Mouse (Mus musculus): ENCODE measurements around the gene Tead4. TPM values are rescaled to one million over a fixed set of nuclear protein-coding genes. Genes with fewer than 3 reads are reported as not detected.
A peak's percentile ranks its signal among the peaks of the same experiment; 100 is the strongest.

Gene Tead4
- polyA plus RNA-seq, 1 experiment from 2014 or later, result 3.4 TPM

- H3K27me3 ChIP-seq (replicated peaks), result no peaks in the 10 kb centered on the region
- H3K4me2 ChIP-seq, result peak overlapping the region; percentile 98
- H3K9me3 ChIP-seq, result no peaks in the 10 kb centered on the region
- 1% methylated on average over 54 of the region's 54 CpGs for WGBS
- no peaks in the 10 kb centered on the region for H3K36me3 ChIP-seq
- peak overlapping the region; percentile 84 for H3K27ac ChIP-seq (replicated peaks)
- H3K9ac ChIP-seq, result peak overlapping the region; percentile 82
- ATAC-seq (ENCODE audit: extremely low read depth, insufficient number of reproducible peaks, low FRiP score, low TSS enrichment), result peak; percentile 98
- peaks cover 9% of the 10 kb centered on the region for H3K4me1 ChIP-seq
- H3K4me3 ChIP-seq, result peak overlapping the region; percentile 68
Observed at GRCm38 (mm10) chr6:128200116-128200846, 100.3 kb downstream of the Tead4 start.

DNA sequence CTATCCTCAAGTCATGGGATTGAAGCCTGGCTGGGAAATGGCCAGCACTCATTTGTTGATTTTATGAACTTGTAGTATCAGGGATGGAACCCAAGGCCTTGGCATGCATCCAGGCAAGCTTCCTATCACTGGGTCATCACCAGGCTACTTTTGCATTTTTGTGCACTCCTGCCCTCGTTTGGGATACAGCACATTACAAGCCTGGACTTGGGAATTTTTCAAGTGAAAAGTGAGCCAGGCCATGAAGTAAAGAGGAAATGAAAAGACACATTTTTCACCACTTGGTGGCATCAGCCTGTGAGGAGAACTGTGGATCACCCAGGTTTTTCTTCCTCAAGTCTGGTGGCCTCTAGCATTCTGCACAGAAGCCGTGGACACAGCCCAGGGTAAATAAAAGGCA is 117.1 kb downstream of the Tead4 start:
- ATAC-seq (ENCODE audit: extremely low read depth, insufficient number of reproducible peaks, low FRiP score, low TSS enrichment), result no peak
- H3K9ac ChIP-seq, result no peak overlapping the region
- 35% methylated on average over 2 of the region's 2 CpGs for WGBS
- no peak overlapping the region for H3K4me3 ChIP-seq
- H3K4me2 ChIP-seq, result no peak overlapping the region
- peaks cover 9% of the 10 kb centered on the region for H3K4me1 ChIP-seq
- no peak overlapping the region for H3K27ac ChIP-seq (replicated peaks)
- no peaks in the 10 kb centered on the region for H3K36me3 ChIP-seq
- no peaks in the 10 kb centered on the region for H3K9me3 ChIP-seq
- no peaks in the 10 kb centered on the region for H3K27me3 ChIP-seq (replicated peaks)

GRCm38 (mm10) chr6:128181176-128181575 is 119.4 kb downstream of the Tead4 start:
- no peaks in the 10 kb centered on the region for H3K27me3 ChIP-seq (replicated peaks)
- H3K36me3 ChIP-seq, result no peaks in the 10 kb centered on the region
- 57% methylated on average over 5 of the region's 5 CpGs for WGBS
- 0 out of 2 replicates have a peak overlapping the region, but pooled peaks have one; percentile 5 for H3K27ac ChIP-seq (replicated peaks)
- no peak overlapping the region for H3K4me3 ChIP-seq
- ATAC-seq (ENCODE audit: extremely low read depth, insufficient number of reproducible peaks, low FRiP score, low TSS enrichment), result no peak
- peaks cover 9% of the 10 kb centered on the region for H3K4me1 ChIP-seq
- H3K4me2 ChIP-seq, result no peak overlapping the region
- no peaks in the 10 kb centered on the region for H3K9me3 ChIP-seq
- peak overlapping the region; percentile 59; the same call in 1 of the 2 replicates for H3K9ac ChIP-seq

DNA sequence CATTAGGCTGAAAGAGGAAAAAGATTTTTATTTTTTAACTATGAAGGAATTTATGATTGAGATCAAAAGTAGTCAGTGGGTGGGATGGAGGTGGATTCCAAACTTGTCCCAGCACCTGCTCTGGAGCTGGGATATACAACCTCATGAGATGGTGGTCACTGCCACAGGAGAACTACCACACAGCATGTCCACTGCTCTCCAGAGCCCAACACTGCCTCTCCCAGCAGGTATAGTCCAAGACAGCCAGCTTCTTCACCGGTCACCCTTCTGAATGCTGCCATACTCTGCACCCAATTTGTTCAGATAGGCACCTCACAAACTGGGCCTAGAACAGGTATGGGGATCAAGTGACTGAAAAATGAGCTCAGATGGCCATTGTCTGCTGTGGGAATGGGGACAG is 121.0 kb downstream of the Tead4 start:
- no peak overlapping the region for H3K4me2 ChIP-seq
- no peaks in the 10 kb centered on the region for H3K36me3 ChIP-seq
- H3K9ac ChIP-seq, result no peak overlapping the region
- no peak overlapping the region for H3K4me3 ChIP-seq
- no peaks in the 10 kb centered on the region for H3K27me3 ChIP-seq (replicated peaks)
- H3K9me3 ChIP-seq, result no peaks in the 10 kb centered on the region
- WGBS, result 94% methylated on average over 1 of the region's 1 CpGs
- no peak for ATAC-seq (ENCODE audit: extremely low read depth, insufficient number of reproducible peaks, low FRiP score, low TSS enrichment)
- H3K4me1 ChIP-seq, result peaks cover 9% of the 10 kb centered on the region
- H3K27ac ChIP-seq (replicated peaks), result no peak overlapping the region

GRCm38 (mm10) chr6:128179247-128179646 is 121.4 kb downstream of the Tead4 start:
- no peaks in the 10 kb centered on the region for H3K9me3 ChIP-seq
- no peaks in the 10 kb centered on the region for H3K27me3 ChIP-seq (replicated peaks)
- H3K4me3 ChIP-seq, result no peak overlapping the region
- no peaks in the 10 kb centered on the region for H3K36me3 ChIP-seq
- no peak overlapping the region for H3K27ac ChIP-seq (replicated peaks)
- H3K4me2 ChIP-seq, result no peak overlapping the region
- H3K9ac ChIP-seq, result no peak overlapping the region
- H3K4me1 ChIP-seq, result peaks cover 9% of the 10 kb centered on the region
- ATAC-seq (ENCODE audit: extremely low read depth, insufficient number of reproducible peaks, low FRiP score, low TSS enrichment), result no peak
- WGBS, result 67% methylated on average over 5 of the region's 5 CpGs

DNA sequence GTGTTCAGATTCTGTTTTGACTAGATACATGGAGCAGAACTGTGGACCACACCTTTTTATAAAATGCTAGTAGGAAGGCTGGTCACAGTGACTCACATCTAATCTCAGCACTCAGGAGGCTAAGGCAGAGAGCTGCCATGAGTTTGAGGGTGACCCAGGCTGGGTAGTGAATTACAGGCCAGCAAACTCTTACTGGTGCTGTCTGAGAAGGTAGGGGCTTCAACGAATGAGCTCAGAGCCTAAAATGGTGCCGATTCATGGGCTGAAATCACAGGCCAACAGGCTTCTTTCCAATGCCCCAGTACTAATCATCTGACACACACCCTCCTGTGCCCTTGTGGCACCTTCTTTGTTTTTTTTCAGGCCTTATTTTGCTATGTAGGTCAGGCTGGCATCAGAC is 121.9 kb downstream of the Tead4 start:
- H3K4me1 ChIP-seq, result peaks cover 9% of the 10 kb centered on the region

More for the DNA sequence above, 121.9 kb downstream of the Tead4 start:
- Histone ChIP-seq H3K9me3 (no peaks in the 10 kb centered on the region), H3K9ac (no peak overlapping the region), H3K36me3 (no peaks in the 10 kb centered on the region), H3K27me3 (replicated peaks) (no peaks in the 10 kb centered on the region), H3K4me3 (no peak overlapping the region), H3K4me2 (no peak overlapping the region), H3K27ac (replicated peaks) (no peak overlapping the region)
- no peak for ATAC-seq (ENCODE audit: extremely low read depth, insufficient number of reproducible peaks, low FRiP score, low TSS enrichment)
- WGBS, result 84% methylated on average over 2 of the region's 2 CpGs

Other genes starting within 250 kb of the Tead4 start
- 127 and 140 TPM in 2 replicates for gene Tspan9, start 157.2 kb downstream of the Tead4 start, polyA plus RNA-seq (2015; fragmentation: Nextera tagmentation; extraction: Ambion mirVana)
- gene Tulp3, start 55.0 kb upstream of the Tead4 start, polyA plus RNA-seq (2015; fragmentation: Nextera tagmentation; extraction: Ambion mirVana), result 9.1 and 10.1 TPM in 2 replicates
- 71.8 and 82.5 TPM in 2 replicates for gene Rhno1, start 62.1 kb upstream of the Tead4 start, polyA plus RNA-seq (2015; fragmentation: Nextera tagmentation; extraction: Ambion mirVana)
- gene Foxm1, start 62.1 kb upstream of the Tead4 start, polyA plus RNA-seq (2015; fragmentation: Nextera tagmentation; extraction: Ambion mirVana), result 23.6 and 23.7 TPM in 2 replicates
- 0.28 TPM in 1 of 2 replicates, not detected in the other for gene Tex52, start 74.6 kb upstream of the Tead4 start, polyA plus RNA-seq (2015; fragmentation: Nextera tagmentation; extraction: Ambion mirVana)
- not detected in 2 replicates for gene Gm44596, start 74.7 kb upstream of the Tead4 start, polyA plus RNA-seq (2015; fragmentation: Nextera tagmentation; extraction: Ambion mirVana)
- 2.2 and 2.3 TPM in 2 replicates for gene Nrip2, start 98.5 kb upstream of the Tead4 start, polyA plus RNA-seq (2015; fragmentation: Nextera tagmentation; extraction: Ambion mirVana)
- gene Itfg2, start 124.1 kb upstream of the Tead4 start, polyA plus RNA-seq (2015; fragmentation: Nextera tagmentation; extraction: Ambion mirVana), result 28.6 and 30.6 TPM in 2 replicates
- gene Fkbp4, start 137.9 kb upstream of the Tead4 start, polyA plus RNA-seq (2015; fragmentation: Nextera tagmentation; extraction: Ambion mirVana), result 257 and 288 TPM in 2 replicates
- 0.92 and 1.9 TPM in 2 replicates for gene Pzp, start 225.9 kb upstream of the Tead4 start, polyA plus RNA-seq (2015; fragmentation: Nextera tagmentation; extraction: Ambion mirVana)

All from heart, embryonic 13.5 days (tissue).